Mouse (Mus musculus): ENCODE measurements at regions not wholly inside any gene's neighbourhood (a gene's known extent, or its start where the extent isn't known, plus 50 kb on each side); places are given as distances from the start of the nearest gene placed in this dataset.

- no peak for DNase-seq (ENCODE audit: extremely low spot score)
These were observed 509.8 kb downstream of the Flrt2 start for GRCm38 (mm10) chr12:96201855-96202254.

- DNase-seq (ENCODE audit: extremely low spot score) = no peak
These were observed 534.4 kb downstream of the Flrt2 start for GRCm38 (mm10) chr12:96226446-96226845.

GRCm38 (mm10) chr12:96228714-96229113 lies 536.7 kb downstream of the Flrt2 start:
- no peak for DNase-seq (ENCODE audit: extremely low spot score)

- DNase-seq (ENCODE audit: extremely low spot score) = no peak
These were observed 543.5 kb downstream of the Flrt2 start for GRCm38 (mm10) chr12:96235510-96235909.

- no peak for DNase-seq (ENCODE audit: extremely low spot score)
These were observed 544.0 kb downstream of the Flrt2 start for GRCm38 (mm10) chr12:96235996-96236525.

GRCm38 (mm10) chr12:96239642-96240041 lies 547.6 kb downstream of the Flrt2 start:
- DNase-seq (ENCODE audit: extremely low spot score) = no peak

- no peak for DNase-seq (ENCODE audit: extremely low spot score)
These were observed 570.0 kb downstream of the Flrt2 start for GRCm38 (mm10) chr12:96261978-96262377.

GRCm38 (mm10) chr12:96275894-96276293 lies 583.9 kb downstream of the Flrt2 start:
- no peak for DNase-seq (ENCODE audit: extremely low spot score)

GRCm38 (mm10) chr12:96311137-96311536 lies 619.1 kb downstream of the Flrt2 start:
- peak; percentile 36 for DNase-seq (ENCODE audit: extremely low spot score)

- no peak for DNase-seq (ENCODE audit: extremely low spot score)
These were observed 631.2 kb downstream of the Flrt2 start for GRCm38 (mm10) chr12:96323061-96323786.

- no peak for DNase-seq (ENCODE audit: extremely low spot score)
These were observed 659.1 kb downstream of the Flrt2 start for GRCm38 (mm10) chr12:96351143-96351542.

- no peak for DNase-seq (ENCODE audit: extremely low spot score)
These were observed 686.9 kb downstream of the Flrt2 start for GRCm38 (mm10) chr12:96378924-96379323.

- no peak for DNase-seq (ENCODE audit: extremely low spot score)
These were observed 727.1 kb downstream of the Flrt2 start for GRCm38 (mm10) chr12:96419104-96419503.

- DNase-seq (ENCODE audit: extremely low spot score) = no peak
These were observed 727.5 kb downstream of the Flrt2 start for GRCm38 (mm10) chr12:96419567-96419966.

GRCm38 (mm10) chr12:96427589-96427988 lies 735.6 kb downstream of the Flrt2 start:
- DNase-seq (ENCODE audit: extremely low spot score) = no peak

GRCm38 (mm10) chr12:96442546-96442945 lies 750.5 kb downstream of the Flrt2 start:
- DNase-seq (ENCODE audit: extremely low spot score) = no peak

- DNase-seq (ENCODE audit: extremely low spot score) = peak; percentile 32
These were observed 761.3 kb downstream of the Flrt2 start for GRCm38 (mm10) chr12:96453374-96453773.

- no peak for DNase-seq (ENCODE audit: extremely low spot score)
These were observed 784.3 kb downstream of the Flrt2 start for GRCm38 (mm10) chr12:96476344-96476743.

- DNase-seq (ENCODE audit: extremely low spot score) = no peak
These were observed 796.5 kb downstream of the Flrt2 start for GRCm38 (mm10) chr12:96488448-96488960.

- DNase-seq (ENCODE audit: extremely low spot score) = no peak
These were observed 817.6 kb downstream of the Flrt2 start for GRCm38 (mm10) chr12:96509658-96510057.

- DNase-seq (ENCODE audit: extremely low spot score) = no peak
These were observed 866.8 kb downstream of the Flrt2 start for GRCm38 (mm10) chr12:96558824-96559223.

GRCm38 (mm10) chr12:96594845-96595244 lies 902.8 kb downstream of the Flrt2 start:
- DNase-seq (ENCODE audit: extremely low spot score) = no peak

GRCm38 (mm10) chr12:96615134-96615533 lies 923.1 kb downstream of the Flrt2 start:
- no peak for DNase-seq (ENCODE audit: extremely low spot score)
